Mouse (Mus musculus): ENCODE measurements around the gene Specc1l. TPM values are rescaled to one million over a fixed set of nuclear protein-coding genes. Genes with fewer than 3 reads are reported as not detected.

The Specc1l gene
- total RNA-seq, 2 experiments from 2014 or later: 53.8 to 63.4 TPM

GRCm38 (mm10) chr10:75224154-75224553 lies 12.3 kb downstream of the Specc1l start:
- peak; percentile 42 to 64 for DNase-seq

- no peak for DNase-seq
Observed at GRCm38 (mm10) chr10:75224630-75225029, 12.8 kb downstream of the Specc1l start.

GRCm38 (mm10) chr10:75227381-75227780 lies 15.5 kb downstream of the Specc1l start:
- DNase-seq: no peak

GRCm38 (mm10) chr10:75230572-75230971 lies 18.7 kb downstream of the Specc1l start:
- peak in 1 of 2 experiments; percentile 31 for DNase-seq

- no peak for DNase-seq
Observed at GRCm38 (mm10) chr10:75231876-75232275, 20.0 kb downstream of the Specc1l start.

- DNase-seq: no peak
Observed at GRCm38 (mm10) chr10:75232612-75233155, 20.8 kb downstream of the Specc1l start.

GRCm38 (mm10) chr10:75233489-75233888 lies 21.6 kb downstream of the Specc1l start:
- DNase-seq: no peak

- no peak for DNase-seq
Observed at GRCm38 (mm10) chr10:75235726-75236125, 23.9 kb downstream of the Specc1l start.

- DNase-seq: no peak
Observed at GRCm38 (mm10) chr10:75236156-75236555, 24.3 kb downstream of the Specc1l start.

- DNase-seq: no peak
Observed at GRCm38 (mm10) chr10:75237166-75237565, 25.3 kb downstream of the Specc1l start.

- DNase-seq: no peak
Observed at GRCm38 (mm10) chr10:75240583-75241250, 28.8 kb downstream of the Specc1l start.

GRCm38 (mm10) chr10:75245806-75246205 lies 33.9 kb downstream of the Specc1l start:
- peak in 1 of 2 experiments; percentile 28 for DNase-seq

GRCm38 (mm10) chr10:75246331-75246730 lies 34.5 kb downstream of the Specc1l start:
- DNase-seq: no peak

- DNase-seq: peak; percentile 22 to 28
Observed at GRCm38 (mm10) chr10:75251011-75251410, 39.1 kb downstream of the Specc1l start.

GRCm38 (mm10) chr10:75252301-75253022 lies 40.6 kb downstream of the Specc1l start:
- no peak for DNase-seq

- no peak for DNase-seq
Observed at GRCm38 (mm10) chr10:75255091-75255490, 43.2 kb downstream of the Specc1l start.

GRCm38 (mm10) chr10:75257401-75257800 lies 45.5 kb downstream of the Specc1l start:
- DNase-seq: no peak

GRCm38 (mm10) chr10:75258241-75258640 lies 46.4 kb downstream of the Specc1l start:
- no peak for DNase-seq

- no peak for DNase-seq
Observed at GRCm38 (mm10) chr10:75261268-75261667, 49.4 kb downstream of the Specc1l start.

- DNase-seq: no peak
Observed at GRCm38 (mm10) chr10:75264993-75265555, 53.2 kb downstream of the Specc1l start.

GRCm38 (mm10) chr10:75273020-75273419 lies 61.1 kb downstream of the Specc1l start:
- no peak for DNase-seq

GRCm38 (mm10) chr10:75276427-75277013 lies 64.6 kb downstream of the Specc1l start:
- no peak for DNase-seq

GRCm38 (mm10) chr10:75277501-75277900 lies 65.6 kb downstream of the Specc1l start:
- DNase-seq: no peak
